Mouse (Mus musculus): ENCODE data around the gene Ripply3. TPM values are rescaled to one million over a fixed set of nuclear protein-coding genes. Genes with fewer than 3 reads are reported as not detected.

Gene Ripply3
- polyA plus RNA-seq (2016; fragmentation: Nextera tagmentation; extraction: Ambion mirVana), result 4.2 and 4.3 TPM in 2 replicates

DNA sequence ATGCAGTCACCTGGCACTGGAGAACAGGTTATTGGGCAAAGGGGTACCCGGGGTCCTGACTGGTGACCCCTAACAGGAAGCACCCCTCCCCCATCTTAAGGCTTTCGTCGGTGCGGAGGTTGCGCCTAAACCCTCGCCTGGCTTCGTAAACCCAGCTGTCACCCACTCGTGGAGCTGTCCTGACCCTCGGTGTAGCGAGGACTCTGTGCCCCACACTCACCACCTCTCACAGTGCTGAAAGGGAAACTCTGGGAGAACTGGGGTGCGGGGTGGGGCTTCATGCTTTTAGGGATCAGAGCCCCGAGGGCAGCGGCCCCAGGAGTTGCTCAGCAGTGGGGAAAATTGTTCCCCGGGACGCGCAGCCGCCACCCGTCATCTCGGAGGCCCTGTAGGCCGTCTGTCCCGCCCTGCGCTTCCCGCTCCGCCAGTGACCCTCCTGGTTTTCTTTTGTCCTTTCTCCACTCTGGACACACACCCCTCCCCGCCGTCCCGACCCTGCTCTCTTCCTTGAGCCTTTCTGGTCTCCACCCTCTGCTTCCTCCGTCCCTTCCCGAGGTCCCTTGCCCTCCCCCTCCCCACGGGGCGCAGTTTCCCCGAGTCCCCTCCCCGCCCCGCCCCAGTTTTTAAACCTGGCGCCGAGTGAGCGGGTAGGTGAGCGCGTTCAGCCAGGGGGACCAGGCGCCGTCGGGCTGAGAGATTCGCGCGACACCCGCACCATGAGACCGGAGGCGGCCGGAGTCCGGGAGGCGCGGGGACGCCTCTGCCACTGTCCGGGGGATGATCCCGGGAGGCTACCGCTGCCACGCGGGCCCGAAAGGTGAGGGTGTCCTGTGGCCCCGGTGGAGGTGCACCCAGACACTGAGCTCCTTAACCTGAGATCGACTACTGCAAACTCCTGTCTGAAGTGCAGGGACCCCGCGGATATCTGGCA, at the start of gene Ripply3:
Ripply3 (plus strand) TSS at position 640 of the 931 bp plus-strand sequence.
- peaks cover 7% of the 10 kb centered on the region; the same call in 1 of the 2 replicates for H3K27me3 ChIP-seq (replicated peaks)
- H3K4me1 ChIP-seq (replicated peaks), result peaks cover 3% of the 10 kb centered on the region; the same call in 1 of the 2 replicates
- H3K36me3 ChIP-seq, result no peaks in the 10 kb centered on the region
- H3K9me3 ChIP-seq (replicated peaks), result no peaks in the 10 kb centered on the region
- peak within 1 kb of the TSS; percentile 76 for H3K9ac ChIP-seq
- peak; percentile 76 for ATAC-seq (ENCODE audit: insufficient number of reproducible peaks, low FRiP score)
- peak within 1 kb of the TSS; percentile 54 for H3K4me3 ChIP-seq
- WGBS, result 1% methylated on average over 63 of the region's 63 CpGs
- peak within 1 kb of the TSS; percentile 77 for H3K4me2 ChIP-seq
- H3K27ac ChIP-seq (ENCODE audit: poor library complexity, severe bottlenecking), result no peak within 1 kb of the TSS

DNA sequence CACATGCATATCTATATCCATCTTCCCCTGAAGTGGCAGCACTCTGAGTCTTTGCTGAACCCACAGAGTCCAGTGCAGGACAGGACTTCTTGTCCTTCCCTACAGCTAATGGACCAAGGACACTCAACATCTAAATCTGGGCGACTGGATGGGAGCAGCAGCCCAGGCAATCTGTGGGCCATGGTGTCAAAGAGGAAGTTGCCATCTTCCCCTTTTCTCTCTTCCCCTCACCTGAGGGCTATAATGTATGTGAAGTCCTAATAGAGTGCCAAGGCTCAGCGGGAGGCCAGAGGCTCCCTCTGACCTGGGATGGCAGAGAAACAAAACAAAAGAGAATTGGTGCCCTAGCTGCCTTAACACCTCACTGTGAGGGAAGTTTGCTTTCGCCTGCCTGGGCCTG, 44.2 kb upstream of the Ripply3 start:
- no peak overlapping the region for H3K27ac ChIP-seq (ENCODE audit: poor library complexity, severe bottlenecking)
- WGBS, result 91% methylated on average over 3 of the region's 3 CpGs
- H3K36me3 ChIP-seq, result peaks cover 22% of the 10 kb centered on the region
- H3K4me1 ChIP-seq (replicated peaks), result peaks cover under 1% of the 10 kb centered on the region; the same call in 1 of the 2 replicates
- no peak overlapping the region for H3K4me3 ChIP-seq
- H3K9me3 ChIP-seq (replicated peaks), result peaks cover 12% of the 10 kb centered on the region
- H3K4me2 ChIP-seq, result no peak overlapping the region
- no peaks in the 10 kb centered on the region for H3K27me3 ChIP-seq (replicated peaks)
- no peak overlapping the region for H3K9ac ChIP-seq
- no peak for ATAC-seq (ENCODE audit: insufficient number of reproducible peaks, low FRiP score)

DNA sequence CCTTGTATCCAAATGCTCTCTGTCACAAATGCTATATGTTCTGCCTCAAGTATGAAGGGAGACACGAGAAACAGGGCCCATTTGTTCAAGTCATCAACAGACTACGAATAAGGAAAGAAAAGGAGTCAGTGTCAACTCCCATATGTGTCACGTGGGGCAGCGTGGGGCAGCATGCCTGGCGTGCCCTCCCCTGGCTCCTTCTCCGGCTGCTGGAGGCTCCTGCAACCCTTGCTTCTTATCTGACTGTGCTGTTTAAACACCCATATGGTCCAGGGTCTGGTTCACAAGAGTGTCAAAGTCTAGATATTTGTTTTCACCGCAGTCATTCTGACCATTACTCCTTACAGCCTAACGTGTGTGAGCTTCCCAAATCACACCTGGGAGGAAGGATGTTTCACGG, 40.4 kb upstream of the Ripply3 start:
- H3K4me2 ChIP-seq, result no peak overlapping the region
- H3K36me3 ChIP-seq, result peaks cover 10% of the 10 kb centered on the region
- no peak overlapping the region for H3K9ac ChIP-seq
- H3K9me3 ChIP-seq (replicated peaks), result peaks cover 2% of the 10 kb centered on the region
- WGBS, result 66% methylated on average over 9 of the region's 9 CpGs
- no peak for ATAC-seq (ENCODE audit: insufficient number of reproducible peaks, low FRiP score)
- H3K27ac ChIP-seq (ENCODE audit: poor library complexity, severe bottlenecking), result no peak overlapping the region
- H3K4me1 ChIP-seq (replicated peaks), result peaks cover 8% of the 10 kb centered on the region; the same call in 1 of the 2 replicates
- H3K27me3 ChIP-seq (replicated peaks), result no peaks in the 10 kb centered on the region
- no peak overlapping the region for H3K4me3 ChIP-seq

DNA sequence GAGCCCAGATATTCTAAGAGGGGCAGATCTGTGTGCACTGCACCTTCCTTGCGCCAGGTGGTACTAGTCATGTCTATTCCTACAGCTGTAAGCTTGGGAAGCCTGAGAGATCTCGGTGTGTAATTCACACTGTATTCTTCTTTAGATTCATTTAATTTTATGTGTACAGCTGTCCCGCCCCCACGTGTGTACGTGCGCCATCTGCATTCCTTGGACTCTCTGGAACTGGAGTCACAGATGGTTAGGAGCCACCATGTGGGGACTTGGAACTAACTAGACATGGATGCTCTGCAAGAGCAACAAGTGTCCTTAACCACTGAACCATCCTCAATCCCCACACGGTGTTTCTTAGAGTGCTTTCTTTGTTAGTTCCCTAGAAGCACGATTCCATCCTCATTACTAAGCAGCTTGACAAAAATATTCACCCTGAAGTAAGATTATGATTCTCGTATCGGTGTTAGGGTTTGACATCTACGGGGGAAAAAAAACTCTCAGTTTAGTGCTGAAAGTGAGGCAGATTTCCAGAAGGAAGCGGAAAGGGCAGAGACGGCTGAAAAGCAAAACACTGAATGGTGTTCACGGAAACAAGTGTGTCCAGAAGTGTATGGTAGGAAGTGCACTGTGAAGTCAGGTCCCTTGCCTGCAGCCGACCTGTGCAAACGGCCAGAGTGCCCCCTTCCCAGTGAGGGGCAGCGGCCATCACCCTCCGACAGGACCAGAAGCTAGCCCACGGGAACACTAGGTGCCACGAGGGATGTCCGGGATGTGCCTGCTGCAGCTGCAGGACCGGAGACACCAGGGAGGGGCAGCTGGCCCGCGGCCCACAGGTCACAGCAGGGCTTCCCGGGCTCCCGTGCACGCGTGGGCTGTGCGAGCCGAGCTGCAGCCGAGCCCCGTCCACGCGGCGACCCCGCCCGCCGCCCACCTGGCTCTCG, 38.8 kb upstream of the Ripply3 start:
- Histone ChIP-seq H3K27me3 (replicated peaks) (no peaks in the 10 kb centered on the region), H3K27ac (ENCODE audit: poor library complexity, severe bottlenecking) (no peak overlapping the region), H3K4me3 (peak overlapping the region; percentile 70), H3K4me1 (replicated peaks) (peaks cover 8% of the 10 kb centered on the region; the same call in 1 of the 2 replicates), H3K36me3 (0 out of 2 replicates have a peak, but pooled peaks cover 4% of the 10 kb centered on the region), H3K9me3 (replicated peaks) (no peaks in the 10 kb centered on the region), H3K4me2 (peak overlapping the region; percentile 89), H3K9ac (peak overlapping the region; percentile 83)
- peak; percentile 20; the same call in 1 of the 2 replicates for ATAC-seq (ENCODE audit: insufficient number of reproducible peaks, low FRiP score)
- WGBS, result 15% methylated on average over 38 of the region's 39 CpGs

DNA sequence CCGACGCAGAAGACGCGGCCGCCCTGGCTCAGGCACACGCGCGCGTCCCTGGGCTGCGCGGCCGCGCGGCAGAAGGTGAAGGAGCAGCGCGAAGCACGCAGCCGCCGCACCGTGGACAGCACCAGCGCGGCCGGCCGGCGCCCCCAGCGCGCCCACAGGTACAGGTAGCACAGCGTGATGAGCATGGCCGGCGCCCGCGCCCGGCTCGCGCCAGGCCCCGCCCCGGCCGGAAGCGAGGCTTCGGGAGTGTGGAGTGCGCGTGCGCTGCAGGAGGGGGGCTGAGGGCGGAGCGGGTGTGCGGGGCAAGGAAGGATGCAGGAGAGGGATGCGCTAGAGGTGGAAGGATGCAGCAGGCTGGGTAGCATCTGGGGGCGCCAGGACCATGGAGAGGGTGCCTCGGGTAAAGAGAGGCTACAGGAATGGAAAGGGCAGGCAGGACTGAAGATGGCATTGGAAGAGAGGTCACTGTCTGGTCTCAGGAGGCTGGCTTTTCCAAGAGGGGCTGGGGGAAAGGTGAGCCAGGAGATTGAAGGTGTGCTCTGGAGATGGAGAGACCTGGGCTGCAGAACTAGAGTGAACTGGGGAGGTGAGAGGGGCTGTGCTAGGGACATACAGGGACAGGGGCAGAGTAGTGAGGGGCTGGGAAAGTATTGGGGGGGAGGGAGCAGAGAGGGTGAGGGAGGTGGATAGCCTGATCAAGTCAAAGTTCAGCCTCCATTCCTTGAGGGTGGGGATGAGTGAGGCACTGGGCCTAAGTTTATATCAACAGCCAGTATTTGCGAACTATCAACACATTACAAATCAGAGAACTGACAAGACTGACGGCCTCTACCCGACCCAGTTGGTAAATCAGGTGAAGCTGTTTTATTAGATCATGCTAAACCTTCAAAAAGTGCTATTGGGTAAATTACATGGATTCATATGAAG, 37.9 kb upstream of the Ripply3 start:
- Histone ChIP-seq H3K9me3 (replicated peaks) (no peaks in the 10 kb centered on the region), H3K4me1 (replicated peaks) (peaks cover 8% of the 10 kb centered on the region; the same call in 1 of the 2 replicates), H3K9ac (peak overlapping the region; percentile 83), H3K4me2 (peak overlapping the region; percentile 89), H3K4me3 (peak overlapping the region; percentile 70), H3K27ac (ENCODE audit: poor library complexity, severe bottlenecking) (no peak overlapping the region), H3K27me3 (replicated peaks) (no peaks in the 10 kb centered on the region), H3K36me3 (0 out of 2 replicates have a peak, but pooled peaks cover 2% of the 10 kb centered on the region)
- ATAC-seq (ENCODE audit: insufficient number of reproducible peaks, low FRiP score), result peak; percentile 96
- WGBS, result 6% methylated on average over 52 of the region's 52 CpGs

DNA sequence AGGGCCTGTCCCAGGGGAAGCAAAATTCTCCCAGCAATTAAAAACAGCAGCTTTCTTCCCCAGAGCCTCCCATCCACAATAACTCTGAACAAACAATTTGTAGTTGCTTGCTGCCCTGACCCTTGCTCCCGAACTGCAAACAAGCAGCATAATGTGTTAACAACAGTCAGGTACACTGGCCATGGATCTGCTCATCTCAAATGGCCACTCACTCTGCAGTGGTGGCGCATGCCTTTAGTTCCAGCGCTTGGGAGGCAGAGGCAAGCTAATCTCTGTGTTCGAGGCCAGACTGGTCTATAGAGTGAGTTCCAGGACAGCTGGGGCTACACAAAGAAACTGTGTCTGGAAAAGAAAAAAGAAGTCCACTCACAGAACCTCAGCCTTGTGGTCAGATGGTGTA, 37.1 kb upstream of the Ripply3 start:
- no peak overlapping the region for H3K4me3 ChIP-seq
- ATAC-seq (ENCODE audit: insufficient number of reproducible peaks, low FRiP score), result no peak
- H3K27ac ChIP-seq (ENCODE audit: poor library complexity, severe bottlenecking), result no peak overlapping the region
- H3K27me3 ChIP-seq (replicated peaks), result no peaks in the 10 kb centered on the region
- no peaks in the 10 kb centered on the region for H3K9me3 ChIP-seq (replicated peaks)
- H3K4me1 ChIP-seq (replicated peaks), result peaks cover 8% of the 10 kb centered on the region; the same call in 1 of the 2 replicates
- H3K4me2 ChIP-seq, result no peak overlapping the region
- H3K36me3 ChIP-seq, result 0 out of 2 replicates have a peak, but pooled peaks cover 2% of the 10 kb centered on the region
- no peak overlapping the region for H3K9ac ChIP-seq
- 74% methylated on average over 4 of the region's 4 CpGs for WGBS

DNA sequence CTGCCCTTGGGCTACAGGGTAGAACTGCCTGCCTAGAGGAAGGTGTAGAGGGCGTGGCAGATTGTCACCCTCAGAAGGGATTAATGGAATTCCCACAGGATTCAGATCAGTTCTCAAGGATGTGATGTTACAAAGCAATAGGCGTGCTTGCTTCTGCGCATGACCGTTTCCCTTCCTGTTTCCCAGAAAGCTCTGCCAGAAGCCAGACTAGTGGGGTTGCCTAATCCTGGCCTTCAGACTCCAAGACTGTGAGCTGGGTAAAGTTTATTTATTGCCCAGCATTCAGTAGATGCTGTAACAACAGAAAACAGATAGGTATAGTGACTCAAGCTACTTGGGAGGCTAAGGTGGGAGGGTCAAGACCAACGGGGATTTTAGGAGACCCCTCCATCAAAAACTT, 30.1 kb upstream of the Ripply3 start:
- H3K27ac ChIP-seq (ENCODE audit: poor library complexity, severe bottlenecking), result no peak overlapping the region
- H3K9me3 ChIP-seq (replicated peaks), result no peaks in the 10 kb centered on the region; the same call in 1 of the 2 replicates
- H3K4me2 ChIP-seq, result no peak overlapping the region
- no peak overlapping the region for H3K9ac ChIP-seq
- H3K36me3 ChIP-seq, result no peaks in the 10 kb centered on the region
- ATAC-seq (ENCODE audit: insufficient number of reproducible peaks, low FRiP score), result no peak
- H3K27me3 ChIP-seq (replicated peaks), result no peaks in the 10 kb centered on the region
- peaks cover 11% of the 10 kb centered on the region for H3K4me1 ChIP-seq (replicated peaks)
- no peak overlapping the region for H3K4me3 ChIP-seq
- WGBS, result 90% methylated on average over 5 of the region's 5 CpGs

DNA sequence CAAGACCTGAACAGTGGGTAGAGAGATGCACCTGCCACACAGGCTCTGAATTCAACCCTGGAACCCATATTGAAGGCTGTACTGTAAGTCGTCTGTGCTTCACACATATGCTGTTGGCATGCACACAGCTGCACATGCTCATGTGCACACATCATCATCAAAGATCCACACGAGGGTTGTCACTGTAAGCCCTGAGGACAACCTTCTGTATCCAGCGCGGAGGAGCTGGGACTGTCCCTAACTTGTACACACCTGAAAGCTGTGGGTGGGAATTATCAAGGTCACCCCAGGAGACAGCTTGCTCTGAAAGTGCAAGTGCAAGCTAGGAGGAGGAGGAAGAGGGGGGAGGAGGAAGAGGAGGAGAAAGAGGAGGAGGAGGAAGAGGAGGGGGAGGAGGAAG, 29.0 kb upstream of the Ripply3 start:
- Histone ChIP-seq H3K4me2 (no peak overlapping the region), H3K27me3 (replicated peaks) (0 out of 2 replicates have a peak, but pooled peaks cover 1% of the 10 kb centered on the region), H3K9me3 (replicated peaks) (no peaks in the 10 kb centered on the region; the same call in 1 of the 2 replicates), H3K4me1 (replicated peaks) (peaks cover 21% of the 10 kb centered on the region), H3K36me3 (no peaks in the 10 kb centered on the region), H3K4me3 (no peak overlapping the region), H3K9ac (no peak overlapping the region), H3K27ac (ENCODE audit: poor library complexity, severe bottlenecking) (no peak overlapping the region)
- 71% methylated on average over 4 of the region's 4 CpGs for WGBS
- ATAC-seq (ENCODE audit: insufficient number of reproducible peaks, low FRiP score), result no peak

DNA sequence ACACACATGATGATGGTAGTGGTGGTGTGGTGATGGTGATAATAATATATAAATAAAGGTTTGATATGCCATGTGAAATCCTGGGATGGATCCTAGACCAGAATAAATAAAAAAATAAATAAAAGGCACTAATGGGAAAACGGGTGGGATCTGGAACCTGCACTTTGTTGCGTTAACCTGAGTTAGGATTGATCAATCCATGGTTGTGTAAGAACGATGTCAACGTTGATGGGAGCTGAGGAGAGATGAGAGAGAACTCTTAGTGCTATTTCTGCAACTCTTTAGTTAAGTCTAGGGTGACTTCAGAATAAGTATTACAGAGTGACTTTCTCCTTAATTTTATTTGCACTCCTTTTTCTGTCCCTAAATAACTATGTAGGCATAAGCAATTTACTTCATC, 27.0 kb upstream of the Ripply3 start:
- Histone ChIP-seq H3K4me2 (no peak overlapping the region), H3K4me3 (no peak overlapping the region), H3K4me1 (replicated peaks) (peaks cover 21% of the 10 kb centered on the region), H3K27ac (ENCODE audit: poor library complexity, severe bottlenecking) (no peak overlapping the region), H3K27me3 (replicated peaks) (0 out of 2 replicates have a peak, but pooled peaks cover 3% of the 10 kb centered on the region), H3K9ac (no peak overlapping the region), H3K9me3 (replicated peaks) (peaks cover 6% of the 10 kb centered on the region; the same call in 1 of the 2 replicates), H3K36me3 (0 out of 2 replicates have a peak, but pooled peaks cover 4% of the 10 kb centered on the region)
- WGBS, result 92% methylated on average over 4 of the region's 4 CpGs
- no peak for ATAC-seq (ENCODE audit: insufficient number of reproducible peaks, low FRiP score)

DNA sequence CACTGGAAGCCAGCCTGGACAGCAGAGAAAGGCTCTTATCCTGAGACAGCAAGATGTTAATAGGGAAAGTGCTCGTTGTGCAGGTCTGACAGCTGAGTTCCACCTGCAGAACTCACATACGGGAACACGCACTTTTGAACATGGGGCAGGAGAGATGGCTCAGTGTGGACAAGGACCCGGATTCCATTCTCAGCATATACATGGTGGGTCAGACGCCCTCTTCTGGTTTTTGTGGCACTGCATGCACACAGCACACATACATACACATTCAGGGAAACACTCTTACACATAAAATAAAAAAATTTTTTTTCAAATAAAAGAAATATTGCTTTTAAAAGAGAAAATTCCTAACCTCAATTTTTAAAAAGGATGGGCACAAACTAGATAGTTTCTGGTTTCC, 26.5 kb upstream of the Ripply3 start:
- 0 out of 2 replicates have a peak, but pooled peaks cover 4% of the 10 kb centered on the region for H3K36me3 ChIP-seq
- peak overlapping the region; percentile 72; the same call in 1 of the 2 replicates for H3K9ac ChIP-seq
- H3K4me1 ChIP-seq (replicated peaks), result peaks cover 21% of the 10 kb centered on the region
- H3K4me3 ChIP-seq, result no peak overlapping the region
- no peak for ATAC-seq (ENCODE audit: insufficient number of reproducible peaks, low FRiP score)
- peak overlapping the region; percentile 95 for H3K27ac ChIP-seq (ENCODE audit: poor library complexity, severe bottlenecking)
- 0 out of 2 replicates have a peak, but pooled peaks cover 3% of the 10 kb centered on the region for H3K27me3 ChIP-seq (replicated peaks)
- peak overlapping the region; percentile 69 for H3K4me2 ChIP-seq
- WGBS, result 78% methylated on average over 5 of the region's 5 CpGs
- H3K9me3 ChIP-seq (replicated peaks), result peaks cover 6% of the 10 kb centered on the region; the same call in 1 of the 2 replicates

All from heart, embryonic 12.5 days (tissue).